Mouse (Mus musculus): ENCODE data around the gene Mapk10.

DNA sequence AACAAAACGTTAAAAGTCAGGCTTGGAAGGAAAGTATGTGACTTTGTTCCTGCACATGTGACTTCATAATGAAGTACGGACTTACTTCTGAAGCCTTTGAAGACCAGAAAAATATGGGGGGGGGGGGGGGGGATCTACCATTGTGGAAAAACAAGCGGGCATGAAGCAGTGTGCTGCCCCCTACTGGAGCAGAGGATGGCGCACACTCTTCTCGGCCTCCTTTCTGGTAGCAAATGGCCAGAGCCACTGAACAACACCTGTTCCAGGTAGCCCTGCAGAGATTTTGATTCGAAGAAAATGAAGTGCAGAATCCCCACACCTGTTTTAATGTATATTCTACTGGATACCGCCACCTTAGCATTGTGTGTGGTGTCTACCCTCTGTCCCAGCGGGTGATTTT lies 135.7 kb downstream of the Mapk10 start:
- TF ChIP-seq CTCF (IDR thresholded peaks at IDR 0.05; ENCODE audit: borderline replicate concordance, control insufficient read depth, extremely low read depth, insufficient read depth, low read length, poor library complexity) (no peak), POLR2A (IDR thresholded peaks at IDR 0.05; ENCODE audit: control insufficient read depth, extremely low read depth, insufficient read depth, low read length, poor library complexity) (no peak)

Measured in thymus, adult 2 months (tissue).